Mouse (Mus musculus) lung, adult 2 months (tissue): Measurements from ENCODE around the gene Amdhd1.

ENCODE experiments used
- CTCF ChIP-seq: fragments of 200-500 bp; IDR thresholded peaks from 2 replicates; pipeline ENCODE4 v1.5.1; 2011; ENCODE audit warnings: mild to moderate bottlenecking, low read length, control low read depth; ENCODE audit not compliant: insufficient read depth
- POLR2A ChIP-seq: fragments of 200-500 bp; IDR thresholded peaks from 2 replicates; pipeline ENCODE4 v1.6.1; 2011; ENCODE audit warnings: low read depth, mild to moderate bottlenecking, control low read depth, low read length, borderline replicate concordance; ENCODE audit errors: extremely low read depth

DNA sequence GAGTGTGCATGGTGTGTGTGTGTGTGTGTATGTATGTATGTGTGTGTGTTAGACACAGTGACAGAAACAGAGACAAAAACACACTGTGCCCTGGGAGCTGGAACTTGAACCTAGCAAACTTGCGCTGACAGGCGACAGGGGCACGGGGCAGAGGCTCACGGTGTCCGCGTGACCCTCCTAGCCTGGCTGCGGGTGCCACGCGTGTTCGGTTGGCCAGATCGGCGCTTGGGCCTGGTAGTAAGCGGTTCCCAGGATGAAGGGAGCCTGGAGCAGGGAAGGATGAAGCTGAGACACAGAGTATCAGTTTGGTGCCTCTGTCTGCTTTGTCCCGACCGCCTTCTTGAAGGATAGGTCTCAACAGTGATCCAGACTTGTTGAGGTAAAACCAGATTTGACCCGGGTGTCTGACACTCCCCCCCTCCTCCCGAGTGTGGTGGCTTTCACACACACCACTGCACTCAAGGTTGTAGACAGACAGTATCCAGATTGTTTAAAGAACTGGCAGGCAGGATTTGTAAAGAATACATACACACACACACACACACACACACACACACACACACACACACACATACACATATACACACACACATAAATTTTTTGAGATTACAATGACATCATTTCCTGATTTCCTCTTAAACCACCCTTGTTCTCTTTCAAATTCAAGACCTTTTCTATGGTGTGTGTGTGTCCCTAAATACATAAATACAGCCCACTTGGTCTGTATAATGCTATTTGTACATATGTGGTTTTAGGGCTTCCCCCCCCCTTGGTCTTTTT, 788 bp upstream of the Amdhd1 start, which contains the start of gene Ccdc38:
- TF ChIP-seq POLR2A (no peak), CTCF (no peak)
